Mouse (Mus musculus) layer of hippocampus, postnatal 14 days (tissue): Measurements from ENCODE around the gene Necap1. TPM values are rescaled to one million over a fixed set of nuclear protein-coding genes. Genes with fewer than 3 reads are reported as not detected.
A peak's percentile ranks its signal among the peaks of the same experiment; 100 is the strongest.

ENCODE experiments used
- DNase-seq, 2 experiments: peaks; one replicate each; pipeline ENCODE4 v3.0.0; 2021 to 2022; ENCODE audit warnings: low spot score in 2 of 2, mixed read lengths in 1 of 2
- microRNA-seq, 2 experiments: library from miRNA; unstranded; fragments of <30 nt; microRNA quantifications; one replicate each; pipeline ENCODE4 v1.2.0; 2021
- total RNA-seq, 2 experiments: library from RNA; stranded (reverse); gene quantifications; 2 replicates each; pipeline ENCODE4 v1.2.3; 2021

Necap1 gene
- total RNA-seq, 2 experiments from 2014 or later = 178 to 191 TPM

DNA sequence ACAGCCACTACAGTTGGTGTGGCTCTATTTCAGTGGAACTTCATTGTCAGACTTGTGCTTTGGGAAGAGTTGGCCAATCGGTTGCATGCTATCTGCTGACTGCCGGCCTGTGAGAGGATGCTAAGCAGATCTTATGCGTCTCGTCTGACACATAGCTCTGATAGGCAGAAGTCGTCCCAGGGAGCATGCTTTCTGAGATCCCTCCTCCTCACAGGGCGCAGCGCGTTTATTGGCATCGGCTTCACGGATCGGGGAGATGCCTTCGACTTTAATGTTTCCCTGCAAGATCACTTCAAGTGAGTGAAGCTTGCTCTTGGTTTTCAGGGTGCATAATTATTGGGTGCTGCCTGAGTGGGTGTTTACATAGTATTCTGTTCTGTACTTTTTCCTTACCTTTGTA is 7.0 kb downstream of the Necap1 start:
- no peak for DNase-seq

DNA sequence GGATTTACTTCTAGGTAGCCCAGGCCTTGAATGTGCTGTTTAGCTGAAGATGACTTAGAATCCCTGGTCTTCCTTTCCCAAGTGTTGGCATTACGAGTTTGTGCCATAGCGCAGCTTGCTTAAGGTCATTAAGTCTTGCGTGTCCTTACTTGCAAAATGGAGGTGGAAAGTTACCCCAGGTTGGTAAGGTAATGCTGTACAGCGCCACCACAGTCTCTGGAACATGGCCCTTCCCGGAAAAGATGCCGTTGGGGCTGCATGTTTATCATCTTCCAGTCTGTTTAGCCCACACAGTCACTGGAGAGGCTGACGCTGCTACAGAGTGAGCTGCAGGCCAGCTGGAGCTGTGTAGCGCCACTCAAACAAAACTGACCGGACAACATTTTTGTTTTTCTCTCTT is 9.3 kb downstream of the Necap1 start:
- no peak for DNase-seq

DNA sequence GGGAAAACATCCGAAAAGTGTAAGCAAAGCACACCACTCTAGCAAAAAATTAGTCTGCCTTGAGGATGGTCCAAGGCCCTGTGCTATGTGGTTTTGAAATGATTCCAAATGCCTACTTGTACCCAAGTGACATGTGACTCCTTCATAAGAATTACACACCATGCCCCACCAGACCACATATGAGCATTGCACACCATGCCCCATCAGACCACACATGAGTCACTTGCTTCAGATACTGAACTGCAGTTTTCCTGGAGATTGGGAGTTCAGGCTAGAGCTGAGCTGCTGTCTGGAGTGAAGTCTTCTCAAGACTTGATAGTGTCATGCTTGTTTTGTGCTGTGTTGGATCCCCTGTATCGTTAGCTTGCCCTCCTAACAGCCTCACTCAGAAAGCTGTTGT is 15.3 kb downstream of the Necap1 start:
- no peak for DNase-seq

DNA sequence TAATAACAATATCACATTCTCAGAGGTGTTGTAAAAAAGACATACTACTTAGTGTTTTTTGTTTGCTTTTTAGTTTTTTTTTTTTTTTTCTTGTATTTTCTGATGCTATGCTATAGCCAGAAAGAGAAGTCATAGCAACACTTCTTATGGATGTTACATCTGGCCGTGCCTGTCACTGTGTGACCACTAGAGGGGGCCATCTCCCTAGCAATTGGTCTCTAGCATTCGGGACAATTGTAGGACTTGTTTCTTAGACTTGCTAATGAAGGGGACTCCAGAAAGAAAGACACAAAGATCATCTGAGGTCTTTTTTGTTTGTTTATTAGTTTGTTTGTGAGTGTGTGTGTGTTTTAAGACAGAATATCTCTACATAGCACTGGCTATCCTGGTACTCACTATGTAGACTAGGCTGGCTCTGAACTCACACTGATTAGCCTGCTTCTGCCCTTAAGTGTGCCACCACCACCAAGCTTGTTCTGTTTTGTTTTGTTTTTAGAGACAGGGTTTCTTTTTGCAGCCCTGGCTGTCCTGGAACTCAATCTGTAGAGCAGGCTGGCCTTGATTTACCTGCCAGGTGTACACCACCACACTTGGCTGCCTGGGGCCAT is 18.3 kb downstream of the Necap1 start:
- DNase-seq = peak; percentile 46 to 72

DNA sequence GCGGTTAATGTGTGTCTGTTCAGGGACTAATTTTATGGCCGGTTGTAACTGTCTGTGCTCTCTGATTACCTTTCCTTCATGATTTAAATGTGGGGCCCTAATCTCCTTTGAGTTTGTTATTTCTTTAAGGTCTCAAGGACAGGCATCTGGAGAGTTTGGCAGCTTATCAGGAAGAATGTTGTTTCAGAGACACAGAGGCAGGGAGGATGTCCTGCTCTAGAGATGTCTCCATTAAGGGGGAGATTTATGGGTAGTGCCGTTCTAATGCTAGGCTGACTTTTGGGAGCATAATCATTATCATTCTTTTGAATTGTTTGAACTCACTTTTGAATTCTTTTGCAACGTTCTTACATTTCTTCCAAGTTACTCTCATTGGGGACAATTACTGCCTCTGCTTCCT is 45.6 kb downstream of the Necap1 start:
- no peak for DNase-seq

- no peak for DNase-seq
Measured at GRCm38 (mm10) chr6:122921451-122921850, 47.2 kb downstream of the Necap1 start, which contains the start of gene Clec4a1. TSS of gene Clec4a1 (plus strand) at chr6:122921848.

DNA sequence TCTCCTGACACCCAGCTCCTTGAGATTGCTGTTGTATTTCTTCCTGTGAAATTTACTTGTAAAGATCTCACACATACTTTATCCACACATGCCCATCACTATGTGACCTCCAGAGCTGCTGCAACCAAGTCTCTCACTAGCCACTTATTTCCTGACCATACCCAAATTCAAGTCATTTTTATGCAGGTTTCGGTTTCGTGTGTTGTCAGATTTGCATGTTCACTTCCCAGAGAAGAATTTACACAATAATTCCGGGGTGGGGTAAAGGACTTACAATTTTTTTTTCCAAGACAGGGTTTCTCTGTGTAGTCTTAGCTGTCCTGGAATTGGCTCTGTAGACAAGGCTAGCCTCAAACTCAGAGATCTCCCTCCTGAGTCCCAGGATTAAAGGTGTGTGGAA is 60.6 kb downstream of the Necap1 start:
- DNase-seq = no peak

Small RNA genes lying within 50 kb of the gene (microRNA-seq; reads per million reads assigned to microRNA genes)
- 0.85 to 0.90 reads per million in 2 experiments for gene Mir7231

Other genes with a start within 250 kb of the Necap1 start
- not detected for gene Dppa3, start 248.1 kb upstream of the Necap1 start, total RNA-seq
- not detected for gene Nanog, start 167.0 kb upstream of the Necap1 start, total RNA-seq
- 100 to 1,000 TPM; 124 to 130 TPM for gene Slc2a3, start 72.8 kb upstream of the Necap1 start, total RNA-seq
- 10 to 100 TPM; 26.1 to 26.3 TPM for gene Foxj2, start 54.6 kb upstream of the Necap1 start, total RNA-seq
- gene C3ar1, start 18.3 kb upstream of the Necap1 start, total RNA-seq = under 1 TPM; 0.46 to 0.91 TPM
- gene Clec4a1, start 47.4 kb downstream of the Necap1 start, total RNA-seq = under 1 TPM; 0.24 to 0.62 TPM
- gene Clec4a3, start 78.0 kb downstream of the Necap1 start, total RNA-seq = 1 to 10 TPM; 1.1 to 2.0 TPM
- not detected for gene Clec4a4, start 115.9 kb downstream of the Necap1 start, total RNA-seq
- gene Clec4b1, start 175.5 kb downstream of the Necap1 start, total RNA-seq = not detected
- 1 to 10 TPM; 2.3 to 2.6 TPM for gene Clec4a2, start 232.0 kb downstream of the Necap1 start, total RNA-seq